8 mouse cellular contexts compared by ENCODE assay signal in the genomic region with DNA sequence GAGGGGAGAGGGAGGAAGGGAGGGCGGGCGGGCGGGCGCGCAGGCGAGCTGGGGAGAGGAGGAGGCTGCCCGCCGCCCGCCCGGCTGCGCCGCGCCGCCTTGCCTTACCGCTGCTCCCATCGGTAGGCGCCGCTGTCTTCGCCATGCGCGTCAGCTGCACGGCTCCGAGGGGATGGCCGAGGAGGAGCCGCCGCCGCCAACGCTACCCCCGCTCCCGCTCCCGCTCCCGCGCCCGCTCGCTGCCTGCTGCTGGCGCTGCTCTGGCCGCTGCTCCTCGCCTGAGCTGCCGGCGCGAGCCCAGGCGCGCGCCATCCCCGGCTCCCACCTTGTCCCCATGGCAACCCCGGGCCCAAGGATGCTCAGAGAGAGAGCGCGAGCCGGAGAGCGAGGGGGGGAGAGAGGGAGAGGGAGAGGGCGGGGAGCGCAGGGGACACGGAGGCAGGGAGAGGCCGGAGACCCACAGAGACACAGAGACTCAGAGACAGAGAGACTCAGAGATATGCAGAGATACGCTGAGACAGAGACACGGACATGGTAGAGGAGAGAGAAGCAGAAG. TPM values are rescaled to one million over a fixed set of nuclear protein-coding genes. Genes with fewer than 3 reads are reported as not detected.
A peak's percentile ranks its signal among the peaks of the same experiment; 100 is the strongest.
DNase-seq lines count a peak whose midpoint lies in the region; ATAC-seq and TF ChIP-seq lines count a peak whose summit lies in the region.

A gene (minus strand): TSS at position 121 of the 556 bp plus-strand sequence.

- peak within 1 kb of the TSS; percentile 84 for H3K4me2 ChIP-seq in forebrain, embryonic 12.5 days
- peak within 1 kb of the TSS; percentile 93 for H3K4me2 ChIP-seq in heart, embryonic 16.5 days (ENCODE audit: low read depth, low read length)
- peak within 1 kb of the TSS; percentile 45 for H3K4me2 ChIP-seq in liver, embryonic 14.5 days (ENCODE audit: low read depth)

- H3K36me3 ChIP-seq in forebrain, embryonic 12.5 days (replicated peaks) = no peaks in the 10 kb centered on the region
- no peaks in the 10 kb centered on the region for H3K36me3 ChIP-seq in heart, embryonic 16.5 days (ENCODE audit: control insufficient read depth, insufficient read depth)
- no peaks in the 10 kb centered on the region for H3K36me3 ChIP-seq in liver, embryonic 14.5 days (replicated peaks; ENCODE audit: control insufficient read depth, insufficient read depth, low read depth)

- peak within 1 kb of the TSS; percentile 62 for H3K4me3 ChIP-seq in forebrain, embryonic 12.5 days (replicated peaks)
- peak within 1 kb of the TSS; percentile 57 for H3K4me3 ChIP-seq in heart, embryonic 16.5 days (ENCODE audit: low read length)
- peak within 1 kb of the TSS; percentile 8 to 33; a peak in 3 of 4 replicates for H3K4me3 ChIP-seq in liver, embryonic 14.5 days (ENCODE audit: insufficient read depth in 1 of 2, low read depth in 2 of 2, low read length in 2 of 2)

- no peak for TF ChIP-seq EP300 in liver, embryonic 14.5 days (IDR thresholded peaks at IDR 0.05; ENCODE audit: low read depth)

- H3K9ac ChIP-seq in forebrain, embryonic 12.5 days = peak within 1 kb of the TSS; percentile 82
- peak within 1 kb of the TSS; percentile 53 for H3K9ac ChIP-seq in heart, embryonic 16.5 days (ENCODE audit: low read length)
- H3K9ac ChIP-seq in liver, embryonic 14.5 days (replicated peaks) = no peak within 1 kb of the TSS

- WGBS in forebrain, embryonic 12.5 days = 1% methylated on average over 43 of the region's 56 CpGs
- under 1% methylated on average over 37 of the region's 56 CpGs for WGBS in heart, embryonic 16.5 days
- WGBS in liver, embryonic 14.5 days (ENCODE audit: insufficient replicate concordance) = under 1% methylated on average over 45 of the region's 56 CpGs

- DNase-seq in CD8-positive naive resting alpha-beta T cell, adult 2 months (ENCODE audit: low read depth in 2 of 2, low spot score in 2 of 2) = peak; percentile 51 to 55
- DNase-seq in brain, embryonic 14.5 days (ENCODE audit: low read depth) = peak; percentile 97
- peak; percentile 73 to 82 for DNase-seq in kidney, postnatal 4 days
- DNase-seq in liver, embryonic 14.5 days (ENCODE audit: low read depth in 3 of 3, low spot score in 3 of 3) = no peak
- peak; percentile 26 to 54 for DNase-seq in natural killer cell, adult 2 months (ENCODE audit: low spot score in 2 of 2)
- DNase-seq in telencephalon, adult 2 months (ENCODE audit: low read depth, low spot score) = peak; percentile 73

- peaks cover 83% of the 10 kb centered on the region for H3K27me3 ChIP-seq in forebrain, embryonic 12.5 days
- H3K27me3 ChIP-seq in heart, embryonic 16.5 days (ENCODE audit: control insufficient read depth, insufficient read depth, low read length) = peaks cover 85% of the 10 kb centered on the region
- peaks cover 78% of the 10 kb centered on the region for H3K27me3 ChIP-seq in liver, embryonic 14.5 days (ENCODE audit: control insufficient read depth, insufficient read depth, low read length)

- H3K4me1 ChIP-seq in forebrain, embryonic 12.5 days = peaks cover 57% of the 10 kb centered on the region
- peaks cover 13% of the 10 kb centered on the region for H3K4me1 ChIP-seq in heart, embryonic 16.5 days (ENCODE audit: control insufficient read depth, insufficient read depth, low read length)
- peaks cover 0 to 2% of the 10 kb centered on the region in 2 experiments; a peak in 2 of 4 replicates for H3K4me1 ChIP-seq in liver, embryonic 14.5 days (replicated peaks; ENCODE audit: control insufficient read depth in 2 of 2, insufficient read depth in 2 of 2, low read length in 1 of 2)

- peak; percentile 40; the same call in 1 of the 2 replicates for TF ChIP-seq CTCF in brain, embryonic 14.5 days (IDR thresholded peaks at IDR 0.05; ENCODE audit: borderline replicate concordance, extremely low read depth, insufficient read depth, insufficient read length)
- TF ChIP-seq CTCF in liver, embryonic 14.5 days (IDR thresholded peaks at IDR 0.05; ENCODE audit: low read depth) = peak; percentile 31

- peak within 1 kb of the TSS; percentile 98 for H3K27ac ChIP-seq in forebrain, embryonic 12.5 days
- H3K27ac ChIP-seq in heart, embryonic 16.5 days (ENCODE audit: low read length) = no peak within 1 kb of the TSS
- H3K27ac ChIP-seq in liver, embryonic 14.5 days = no peak within 1 kb of the TSS

- H3K9me3 ChIP-seq in forebrain, embryonic 12.5 days = no peaks in the 10 kb centered on the region
- H3K9me3 ChIP-seq in heart, embryonic 16.5 days (replicated peaks; ENCODE audit: control insufficient read depth, low read length) = no peaks in the 10 kb centered on the region
- no peaks in the 10 kb centered on the region for H3K9me3 ChIP-seq in liver, embryonic 14.5 days (ENCODE audit: control insufficient read depth, low read length)

- peak; percentile 81 for TF ChIP-seq POLR2A in brain, embryonic 14.5 days (IDR thresholded peaks at IDR 0.05; ENCODE audit: borderline replicate concordance, extremely low read depth, insufficient read depth, insufficient read length, poor library complexity, severe bottlenecking)

- ATAC-seq in forebrain, embryonic 12.5 days (ENCODE audit: low FRiP score) = peak; percentile 93
- ATAC-seq in heart, embryonic 16.5 days (replicated peaks; ENCODE audit: extremely low read depth, insufficient read depth, low FRiP score) = peak; percentile 74
- 0 out of 2 replicates have a peak, but pooled peaks have one; percentile 37 for ATAC-seq in liver, embryonic 14.5 days (ENCODE audit: insufficient read depth)

RNA-seq across cellular contexts. Expression of the gene that starts here (rescaled TPM):
- polyA plus RNA-seq in brain, embryonic 14.5 days (2012; rRNA removed) = 44.6 and 57.5 TPM in 2 replicates
- polyA plus RNA-seq in forebrain, embryonic 12.5 days (2016; fragmentation: Nextera tagmentation; extraction: Ambion mirVana) = 22.3 and 28.6 TPM in 2 replicates
- 0.42 and 0.58 TPM in 2 replicates for polyA plus RNA-seq in heart, embryonic 16.5 days (2015; fragmentation: Nextera tagmentation; extraction: Ambion mirVana)
- 0.73 and 0.74 TPM in 2 replicates for polyA plus RNA-seq in liver, embryonic 14.5 days (2012; rRNA removed)
- 0.94 and 1.5 TPM in 2 replicates for polyA plus RNA-seq in liver, embryonic 14.5 days (2014; fragmentation: Nextera tagmentation; extraction: Ambion mirVana)

Comparison
In these comparisons a context has a peak if more than half of its experiments do, and no peak if none do; other contexts are left out.
1. Peak in ATAC-seq, H3K4me3 ChIP-seq, H3K9ac ChIP-seq and H3K4me2 ChIP-seq in heart, embryonic 16.5 days; RNA of the gene not detected or under 1 TPM.
2. DNase-seq: peak in CD8-positive naive resting alpha-beta T cell, adult 2 months (2 of 2), brain, embryonic 14.5 days (single experiment), kidney, postnatal 4 days (2 of 2), natural killer cell, adult 2 months (2 of 2) and telencephalon, adult 2 months (single experiment); none in liver, embryonic 14.5 days (0 of 3).
3. ATAC-seq: peak in every context shown above with its lines; median percentile 93 in forebrain, embryonic 12.5 days; 74 in heart, embryonic 16.5 days; 37 in liver, embryonic 14.5 days.
4. Peak in every context shown above with its lines, with median percentiles within 50 percentile points of each other: H3K4me2 ChIP-seq and H3K4me3 ChIP-seq.